Mouse (Mus musculus) ES-E14 (cell line): Measurements from ENCODE around the gene Yes1. TPM values are rescaled to one million over a fixed set of nuclear protein-coding genes. Genes with fewer than 3 reads are reported as not detected.
"Not testable (repeated sequence)": the region's sequence is repeated elsewhere in the genome, so short reads cannot be mapped to it uniquely, and the experiment has no call there.

ENCODE experiments used
- DNase-seq: peaks from one replicate; pipeline ENCODE4 v3.0.0-alpha.2; 2013; ENCODE audit warnings: low read depth, low spot score
- H3K27ac ChIP-seq: 2 replicates; pipeline ENCODE4 v1.5.1; 2012; ENCODE audit warnings: low read depth, mild to moderate bottlenecking, low read length, moderate library complexity, mixed read lengths; ENCODE audit not compliant: poor library complexity, insufficient read depth, severe bottlenecking
- H3K36me3 ChIP-seq: 2 replicates; pipeline ENCODE4 v1.6.1; 2012; ENCODE audit warnings: mild to moderate bottlenecking, low read length, moderate library complexity, mixed read lengths; ENCODE audit not compliant: control insufficient read depth, poor library complexity, insufficient read depth, severe bottlenecking
- H3K4me1 ChIP-seq, 2 experiments: fragments of 150-350 bp in 1 of 2; sonication (generic) in 1 of 2; 2 replicates each; pipeline ENCODE4 v1.6.1; 2012; ENCODE audit warnings: low read length in 2 of 2, mild to moderate bottlenecking in 1 of 2, mixed read lengths in 1 of 2; ENCODE audit not compliant: control insufficient read depth in 2 of 2, insufficient read depth in 2 of 2, poor library complexity in 1 of 2
- H3K4me3 ChIP-seq, 2 experiments: fragments of 150-350 bp in 1 of 2; sonication (generic) in 1 of 2; 2 replicates each; pipeline ENCODE4 v1.5.1; 2012; ENCODE audit warnings: low read length in 2 of 2, low read depth in 1 of 2, mild to moderate bottlenecking in 1 of 2, mixed read lengths in 1 of 2; ENCODE audit not compliant: insufficient read depth in 1 of 2, poor library complexity in 1 of 2, severe bottlenecking in 1 of 2
- H3K9ac ChIP-seq: 2 replicates; pipeline ENCODE4 v1.6.1; 2012; ENCODE audit warnings: low read depth, mild to moderate bottlenecking, low read length, mixed read lengths; ENCODE audit not compliant: poor library complexity, insufficient read depth, severe bottlenecking
- H3K9me3 ChIP-seq: fragments of 150-350 bp; sonication (generic); 2 replicates; pipeline ENCODE4 v1.6.1; 2012; ENCODE audit warnings: low read depth, mild to moderate bottlenecking, low read length; ENCODE audit not compliant: control insufficient read depth, insufficient read depth
- CHD2 ChIP-seq: IDR thresholded peaks from 2 replicates; pipeline ENCODE4 v1.6.1; 2014; ENCODE audit warnings: mild to moderate bottlenecking, low read depth, low read length, inconsistent platforms
- HCFC1 ChIP-seq: IDR thresholded peaks from 2 replicates; pipeline ENCODE4 v1.6.1; 2012; ENCODE audit warnings: low read length, inconsistent platforms, borderline replicate concordance; ENCODE audit not compliant: insufficient read depth
- MAFK ChIP-seq: IDR thresholded peaks from 2 replicates; pipeline ENCODE4 v1.6.1; 2014; ENCODE audit warnings: mild to moderate bottlenecking, low read depth, low read length, inconsistent platforms; ENCODE audit not compliant: insufficient read depth
- ZC3H11A ChIP-seq: IDR thresholded peaks from 2 replicates; pipeline ENCODE4 v1.6.1; 2012; ENCODE audit warnings: low read depth, mild to moderate bottlenecking, inconsistent platforms, low read length, borderline replicate concordance
- ZNF384 ChIP-seq: IDR thresholded peaks from 2 replicates; pipeline ENCODE4 v1.6.1; 2012; ENCODE audit warnings: low read depth, low read length, inconsistent platforms
- in situ Hi-C, 2 experiments: fragments of 600-800 bp; cut with MboI; formaldehyde crosslinking; loops; one replicate each; pipeline ENCODE4 v1.15.1; 2025; ENCODE audit warnings: low sequenced_read_pairs in 2 of 2, inconsistent platforms in 1 of 2; ENCODE audit not compliant: unreplicated experiment in 2 of 2
- total RNA-seq: library from RNA; depleted of rRNA; stranded (reverse); fragments of 300-350 nt; gene quantifications from 2 replicates; pipeline ENCODE4 v1.2.3, GENCODE M21; 2012

Gene Yes1
- total RNA-seq, 1 experiment = 84.7 TPM

DNA sequence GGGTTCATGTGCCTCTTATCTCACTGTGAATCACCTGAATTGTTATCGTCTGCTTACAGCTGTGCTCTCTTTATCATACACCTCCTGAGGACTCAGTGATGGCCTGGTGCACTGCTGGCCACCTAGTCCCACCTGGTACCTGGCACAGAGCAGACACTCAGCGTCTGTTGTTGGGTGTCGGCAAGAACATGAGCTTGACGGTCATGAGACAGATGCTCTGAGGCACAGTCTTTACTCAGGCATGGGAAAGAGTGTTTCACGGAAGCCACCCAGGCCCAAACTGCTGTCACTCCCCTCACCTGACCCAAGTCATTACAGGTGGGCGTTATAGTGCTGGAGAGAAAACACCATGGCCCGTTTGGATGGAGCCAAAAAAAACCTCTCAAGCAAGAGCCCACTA is 113.0 kb downstream of the Yes1 start:
- no peak overlapping the region for H3K4me3 ChIP-seq
- H3K4me1 ChIP-seq = peaks cover 0 to 8% of the 10 kb centered on the region in 2 experiments; a peak in 2 of 4 replicates
- TF ChIP-seq CHD2 (no peak), MAFK (no peak), ZC3H11A (no peak), ZNF384 (no peak), HCFC1 (no peak)
- H3K36me3 ChIP-seq = no peaks in the 10 kb centered on the region
- no peaks in the 10 kb centered on the region for H3K9me3 ChIP-seq
- no peak for DNase-seq
- no peak overlapping the region for H3K9ac ChIP-seq
- no peak overlapping the region for H3K27ac ChIP-seq
- in situ Hi-C loops = no loop called here

DNA sequence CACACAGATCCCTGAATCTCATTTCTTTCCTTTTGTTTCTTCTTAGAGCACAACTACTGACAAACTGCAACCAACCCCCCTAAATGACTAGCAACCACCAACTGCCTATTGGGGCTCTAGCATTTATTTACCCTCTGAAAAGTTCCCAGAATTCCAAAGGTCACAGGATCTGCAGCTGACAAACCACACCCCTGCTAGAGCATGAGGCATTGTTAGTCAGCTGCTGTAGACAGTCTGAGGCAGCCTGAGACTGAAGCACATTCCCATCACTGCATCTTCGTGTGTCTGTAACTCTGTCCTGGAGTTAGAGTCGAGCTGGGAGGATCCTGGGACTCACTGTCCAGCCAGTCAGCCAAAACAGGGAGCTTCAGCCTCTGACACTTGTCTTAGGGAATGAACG is 114.4 kb downstream of the Yes1 start:
- H3K9me3 ChIP-seq, H3K4me1 ChIP-seq, H3K9ac ChIP-seq, in situ Hi-C loops, H3K4me3 ChIP-seq, H3K27ac ChIP-seq, DNase-seq, H3K36me3 ChIP-seq: not testable (repeated sequence)

DNA sequence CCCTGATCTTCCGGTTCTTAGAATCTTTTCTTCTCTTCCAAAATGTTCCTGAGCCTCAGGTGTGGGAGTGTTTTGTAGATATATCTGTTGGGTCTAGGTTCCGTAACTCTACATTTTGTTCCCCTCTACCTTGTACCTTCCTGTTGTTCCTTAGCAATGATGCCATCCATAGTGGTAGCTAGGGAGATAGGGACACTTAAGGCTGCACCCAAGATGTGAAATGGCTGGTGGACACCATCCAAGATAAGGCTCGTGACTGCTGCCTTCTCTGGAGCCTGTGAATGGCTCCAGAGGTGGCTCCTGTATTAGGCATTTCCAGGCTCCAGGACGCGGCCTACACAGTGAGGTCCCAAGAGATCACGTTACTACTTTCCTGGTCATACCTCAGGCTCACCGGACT is 117.3 kb downstream of the Yes1 start:
- no peak for TF ChIP-seq ZC3H11A
- TF ChIP-seq MAFK = no peak
- DNase-seq = no peak
- Histone ChIP-seq H3K9me3 (no peaks in the 10 kb centered on the region), H3K4me3 (no peak overlapping the region), H3K9ac (no peak overlapping the region), H3K4me1 (peaks cover 0 to 2% of the 10 kb centered on the region in 2 experiments; a peak in 1 of 4 replicates), H3K27ac (no peak overlapping the region), H3K36me3 (peaks cover 2% of the 10 kb centered on the region; the same call in 1 of the 2 replicates)
- in situ Hi-C loops = no loop called here

DNA sequence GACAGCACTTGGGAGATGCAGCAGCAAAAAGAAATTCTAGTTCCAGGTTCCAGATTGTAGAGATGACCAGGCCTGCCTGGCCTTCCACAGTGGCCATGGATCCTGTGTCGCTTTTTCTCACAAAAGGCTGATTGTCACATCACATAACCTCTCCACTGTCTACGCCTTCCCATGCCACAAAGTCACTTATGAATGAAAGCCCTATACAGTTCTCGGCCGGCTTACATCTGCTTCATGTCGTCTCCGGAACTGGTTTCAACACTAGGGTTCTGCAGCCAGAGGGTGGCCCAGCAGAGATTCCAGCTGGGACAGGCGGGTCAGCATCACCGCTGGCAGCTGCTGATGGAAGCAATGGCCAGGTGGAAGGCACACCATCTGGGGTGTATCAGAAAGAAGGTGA is 117.9 kb downstream of the Yes1 start:
- Histone ChIP-seq H3K9ac (no peak overlapping the region), H3K4me1 (peaks cover 0 to 2% of the 10 kb centered on the region in 2 experiments; a peak in 1 of 4 replicates), H3K9me3 (no peaks in the 10 kb centered on the region), H3K27ac (no peak overlapping the region), H3K36me3 (peaks cover 2% of the 10 kb centered on the region; the same call in 1 of the 2 replicates), H3K4me3 (no peak overlapping the region)
- TF ChIP-seq ZC3H11A (no peak), ZNF384 (no peak), HCFC1 (no peak), CHD2 (no peak), MAFK (no peak)
- in situ Hi-C loops = no loop called here
- no peak for DNase-seq

DNA sequence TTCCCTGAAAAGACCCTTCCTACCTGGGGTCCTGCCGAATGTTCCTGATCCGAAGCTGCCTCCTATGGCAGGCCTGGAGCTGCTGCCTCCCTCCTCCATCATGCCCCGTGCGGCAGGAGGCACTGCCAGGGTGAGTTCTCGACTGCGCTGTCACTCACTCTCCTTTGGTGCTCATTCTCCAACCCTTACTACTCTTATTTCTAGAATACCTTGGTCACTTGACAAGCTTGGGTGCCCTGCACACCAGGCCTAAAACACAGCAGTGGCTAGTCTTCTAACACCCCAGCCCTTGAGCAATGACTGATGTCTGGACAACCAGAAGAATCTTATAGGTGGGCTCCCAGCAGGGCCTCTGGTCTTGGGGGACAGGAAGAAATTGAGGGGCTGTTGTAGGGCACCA is 122.9 kb downstream of the Yes1 start:
- H3K4me1 ChIP-seq, H3K9me3 ChIP-seq, H3K27ac ChIP-seq, DNase-seq, H3K4me3 ChIP-seq, H3K9ac ChIP-seq, in situ Hi-C loops: not testable (repeated sequence)
- H3K36me3 ChIP-seq = peaks cover 16% of the 10 kb centered on the region
